Mouse (Mus musculus): ENCODE results near the gene Abcc4. TPM values are rescaled to one million over a fixed set of nuclear protein-coding genes. Genes with fewer than 3 reads are reported as not detected.
A peak's percentile ranks its signal among the peaks of the same experiment; 100 is the strongest.

The Abcc4 gene
- total RNA-seq, 1 experiment: 36.5 TPM

- H3K36me3 ChIP-seq (ENCODE audit: control insufficient read depth, insufficient read depth, low read length, poor library complexity, severe bottlenecking): peaks cover 17% of the 10 kb centered on the region
- DNase-seq (ENCODE audit: low read depth, low spot score): no peak
- no peak overlapping the region for H3K27ac ChIP-seq (ENCODE audit: insufficient read depth, low read depth, low read length, poor library complexity, severe bottlenecking)
- no peak for TF ChIP-seq HCFC1 (IDR thresholded peaks at IDR 0.05; ENCODE audit: borderline replicate concordance, insufficient read depth, low read length)
- TF ChIP-seq MAFK (IDR thresholded peaks at IDR 0.05; ENCODE audit: insufficient read depth, low read depth, low read length): no peak
- TF ChIP-seq ZC3H11A (IDR thresholded peaks at IDR 0.05; ENCODE audit: borderline replicate concordance, low read depth, low read length): no peak
- TF ChIP-seq CHD2 (IDR thresholded peaks at IDR 0.05; ENCODE audit: low read depth, low read length): no peak
- TF ChIP-seq ZNF384 (IDR thresholded peaks at IDR 0.05; ENCODE audit: low read depth, low read length): no peak
- H3K4me3 ChIP-seq (ENCODE audit: insufficient read depth in 1 of 2, low read depth in 1 of 2, low read length in 2 of 2, poor library complexity in 1 of 2, severe bottlenecking in 1 of 2): no peak overlapping the region
- in situ Hi-C loops (cut with MboI; ENCODE audit: low sequenced_read_pairs in 2 of 2, unreplicated experiment in 2 of 2): loop anchor here in 1 of 2 experiments (25.0 kb wide), 1 partner anchor 269 kb away; no protein-coding TSS in a partner anchor
- H3K4me1 ChIP-seq (ENCODE audit: control insufficient read depth in 2 of 2, insufficient read depth in 2 of 2, low read length in 2 of 2, poor library complexity in 1 of 2): no peaks in the 10 kb centered on the region
- no peak overlapping the region for H3K9ac ChIP-seq (ENCODE audit: insufficient read depth, low read depth, low read length, poor library complexity, severe bottlenecking)
- no peaks in the 10 kb centered on the region for H3K9me3 ChIP-seq (ENCODE audit: control insufficient read depth, insufficient read depth, low read depth, low read length)
These were observed 224.2 kb downstream of the Abcc4 start for GRCm38 (mm10) chr14:118481779-118482178.

- H3K4me1 ChIP-seq (ENCODE audit: control insufficient read depth in 2 of 2, insufficient read depth in 2 of 2, low read length in 2 of 2, poor library complexity in 1 of 2): peaks cover 0 to 5% of the 10 kb centered on the region in 2 experiments; a peak in 1 of 4 replicates
- no peak overlapping the region for H3K27ac ChIP-seq (ENCODE audit: insufficient read depth, low read depth, low read length, poor library complexity, severe bottlenecking)
- H3K9ac ChIP-seq (ENCODE audit: insufficient read depth, low read depth, low read length, poor library complexity, severe bottlenecking): no peak overlapping the region
- H3K9me3 ChIP-seq (ENCODE audit: control insufficient read depth, insufficient read depth, low read depth, low read length): no peaks in the 10 kb centered on the region
- in situ Hi-C loops (cut with MboI; ENCODE audit: low sequenced_read_pairs in 2 of 2, unreplicated experiment in 2 of 2): loop anchor here (10.0 to 25.0 kb wide), 2 partner anchors 252 to 264 kb away; no protein-coding TSS in a partner anchor
- H3K36me3 ChIP-seq (ENCODE audit: control insufficient read depth, insufficient read depth, low read length, poor library complexity, severe bottlenecking): no peaks in the 10 kb centered on the region
- no peak for TF ChIP-seq HCFC1 (IDR thresholded peaks at IDR 0.05; ENCODE audit: borderline replicate concordance, insufficient read depth, low read length)
- H3K4me3 ChIP-seq (ENCODE audit: insufficient read depth in 1 of 2, low read depth in 1 of 2, low read length in 2 of 2, poor library complexity in 1 of 2, severe bottlenecking in 1 of 2): no peak overlapping the region
- DNase-seq (ENCODE audit: low read depth, low spot score): no peak
These were observed 229.7 kb downstream of the Abcc4 start for GRCm38 (mm10) chr14:118476329-118476728.

GRCm38 (mm10) chr14:118475100-118475454 lies 230.9 kb downstream of the Abcc4 start:
- no peak for TF ChIP-seq CHD2 (IDR thresholded peaks at IDR 0.05; ENCODE audit: low read depth, low read length)
- TF ChIP-seq ZNF384 (IDR thresholded peaks at IDR 0.05; ENCODE audit: low read depth, low read length): no peak
- TF ChIP-seq MAFK (IDR thresholded peaks at IDR 0.05; ENCODE audit: insufficient read depth, low read depth, low read length): no peak
- no peak for TF ChIP-seq ZC3H11A (IDR thresholded peaks at IDR 0.05; ENCODE audit: borderline replicate concordance, low read depth, low read length)
- no peak for TF ChIP-seq HCFC1 (IDR thresholded peaks at IDR 0.05; ENCODE audit: borderline replicate concordance, insufficient read depth, low read length)
- H3K4me3 ChIP-seq (ENCODE audit: insufficient read depth in 1 of 2, low read depth in 1 of 2, low read length in 2 of 2, poor library complexity in 1 of 2, severe bottlenecking in 1 of 2): no peak overlapping the region
- no peaks in the 10 kb centered on the region for H3K9me3 ChIP-seq (ENCODE audit: control insufficient read depth, insufficient read depth, low read depth, low read length)
- no peaks in the 10 kb centered on the region for H3K36me3 ChIP-seq (ENCODE audit: control insufficient read depth, insufficient read depth, low read length, poor library complexity, severe bottlenecking)
- no peak overlapping the region for H3K27ac ChIP-seq (ENCODE audit: insufficient read depth, low read depth, low read length, poor library complexity, severe bottlenecking)
- in situ Hi-C loops (cut with MboI; ENCODE audit: low sequenced_read_pairs in 2 of 2, unreplicated experiment in 2 of 2): loop anchor here (10.0 to 25.0 kb wide), 2 partner anchors 250 to 263 kb away; no protein-coding TSS in a partner anchor
- peaks cover 0 to 5% of the 10 kb centered on the region in 2 experiments; a peak in 1 of 4 replicates for H3K4me1 ChIP-seq (ENCODE audit: control insufficient read depth in 2 of 2, insufficient read depth in 2 of 2, low read length in 2 of 2, poor library complexity in 1 of 2)
- no peak for DNase-seq (ENCODE audit: low read depth, low spot score)
- no peak overlapping the region for H3K9ac ChIP-seq (ENCODE audit: insufficient read depth, low read depth, low read length, poor library complexity, severe bottlenecking)

GRCm38 (mm10) chr14:118474226-118475099 lies 231.6 kb downstream of the Abcc4 start:
- no peak for TF ChIP-seq ZC3H11A (IDR thresholded peaks at IDR 0.05; ENCODE audit: borderline replicate concordance, low read depth, low read length)
- TF ChIP-seq CHD2 (IDR thresholded peaks at IDR 0.05; ENCODE audit: low read depth, low read length): no peak
- no peak for TF ChIP-seq HCFC1 (IDR thresholded peaks at IDR 0.05; ENCODE audit: borderline replicate concordance, insufficient read depth, low read length)
- no peak for TF ChIP-seq ZNF384 (IDR thresholded peaks at IDR 0.05; ENCODE audit: low read depth, low read length)
- no peak for TF ChIP-seq MAFK (IDR thresholded peaks at IDR 0.05; ENCODE audit: insufficient read depth, low read depth, low read length)
- Histone ChIP-seq H3K9ac (ENCODE audit: insufficient read depth, low read depth, low read length, poor library complexity, severe bottlenecking) (no peak overlapping the region), H3K9me3 (ENCODE audit: control insufficient read depth, insufficient read depth, low read depth, low read length) (no peaks in the 10 kb centered on the region), H3K4me1 (ENCODE audit: control insufficient read depth in 2 of 2, insufficient read depth in 2 of 2, low read length in 2 of 2, poor library complexity in 1 of 2) (peaks cover 0 to 5% of the 10 kb centered on the region in 2 experiments; a peak in 1 of 4 replicates), H3K36me3 (ENCODE audit: control insufficient read depth, insufficient read depth, low read length, poor library complexity, severe bottlenecking) (no peaks in the 10 kb centered on the region), H3K4me3 (ENCODE audit: insufficient read depth in 1 of 2, low read depth in 1 of 2, low read length in 2 of 2, poor library complexity in 1 of 2, severe bottlenecking in 1 of 2) (peak overlapping the region; percentile 57 to 68), H3K27ac (ENCODE audit: insufficient read depth, low read depth, low read length, poor library complexity, severe bottlenecking) (no peak overlapping the region)
- peak; percentile 69 for DNase-seq (ENCODE audit: low read depth, low spot score)
- in situ Hi-C loops (cut with MboI; ENCODE audit: low sequenced_read_pairs in 2 of 2, unreplicated experiment in 2 of 2): loop anchor here (10.0 to 25.0 kb wide), 2 partner anchors 250 to 262 kb away; no protein-coding TSS in a partner anchor
